Mouse (Mus musculus) intestine, embryonic 14.5 days (tissue): Measurements from ENCODE around the gene Elovl4. TPM values are rescaled to one million over a fixed set of nuclear protein-coding genes. Genes with fewer than 3 reads are reported as not detected.

ENCODE experiments used
- ATAC-seq: fragments of 200-750 bp; cut with Nextera tagmentation; replicated peaks from 2 replicates; pipeline ENCODE4 v1.8.0; 2017; ENCODE audit warnings: low read depth, moderate number of reproducible peaks, moderate TSS enrichment, moderate library complexity; ENCODE audit not compliant: low FRiP score, low TSS enrichment
- DNase-seq: peaks from one replicate; pipeline ENCODE4 v3.0.0-alpha.2; 2018; ENCODE audit warnings: low spot score
- H3K27ac ChIP-seq: fragments of 300-500 bp; sonication (generic); 2 replicates; pipeline ENCODE4 v1.5.1; 2014; ENCODE audit warnings: low read depth, mild to moderate bottlenecking, control low read depth
- H3K27me3 ChIP-seq: fragments of 300-500 bp; sonication (generic); replicated peaks from 2 replicates; pipeline ENCODE4 v1.6.1; 2014; ENCODE audit warnings: low read length, control low read depth; ENCODE audit not compliant: control insufficient read depth, insufficient read depth
- H3K36me3 ChIP-seq: fragments of 300-500 bp; sonication (generic); 2 replicates; pipeline ENCODE4 v1.6.1; 2014; ENCODE audit warnings: low read length, control low read depth; ENCODE audit not compliant: control insufficient read depth, insufficient read depth
- H3K4me1 ChIP-seq: fragments of 300-500 bp; sonication (generic); replicated peaks from 2 replicates; pipeline ENCODE4 v1.6.1; 2014; ENCODE audit warnings: low read length, control low read depth, mixed read lengths; ENCODE audit not compliant: control insufficient read depth, insufficient read depth
- H3K4me2 ChIP-seq: fragments of 300-500 bp; sonication (generic); 2 replicates; pipeline ENCODE4 v1.6.1; 2014; ENCODE audit warnings: low read length
- H3K4me3 ChIP-seq: fragments of 300-500 bp; sonication (generic); 2 replicates; pipeline ENCODE4 v1.5.1; 2014; ENCODE audit warnings: low read depth, low read length, control low read depth, mixed read lengths
- H3K9ac ChIP-seq: fragments of 300-500 bp; sonication (generic); 2 replicates; pipeline ENCODE4 v1.6.1; 2014; ENCODE audit warnings: mild to moderate bottlenecking, low read length
- H3K9me3 ChIP-seq: fragments of 300-500 bp; sonication (generic); 2 replicates; pipeline ENCODE4 v1.6.1; 2016; ENCODE audit warnings: low read length, control low read depth; ENCODE audit not compliant: control insufficient read depth
- WGBS: fragments of 180-500 bp; shearing (Covaris S2); extraction: QIAGEN DNeasy Blood & Tissue Kit; methylation state at CpG from one replicate; pipeline ENCODE4 v1.1.7; 2014; 5-methylcytosine and 5-hydroxymethylcytosine counted together
- polyA plus RNA-seq: library from polyadenylated mRNA; unstranded; fragments of >200 nt; fragmentation: Nextera tagmentation; extraction: Ambion mirVana; gene quantifications from 2 replicates; pipeline ENCODE4 v1.2.1, GENCODE M21; 2014

Gene Elovl4
- polyA plus RNA-seq, 1 experiment from 2014 or later, result 9.3 TPM

DNA sequence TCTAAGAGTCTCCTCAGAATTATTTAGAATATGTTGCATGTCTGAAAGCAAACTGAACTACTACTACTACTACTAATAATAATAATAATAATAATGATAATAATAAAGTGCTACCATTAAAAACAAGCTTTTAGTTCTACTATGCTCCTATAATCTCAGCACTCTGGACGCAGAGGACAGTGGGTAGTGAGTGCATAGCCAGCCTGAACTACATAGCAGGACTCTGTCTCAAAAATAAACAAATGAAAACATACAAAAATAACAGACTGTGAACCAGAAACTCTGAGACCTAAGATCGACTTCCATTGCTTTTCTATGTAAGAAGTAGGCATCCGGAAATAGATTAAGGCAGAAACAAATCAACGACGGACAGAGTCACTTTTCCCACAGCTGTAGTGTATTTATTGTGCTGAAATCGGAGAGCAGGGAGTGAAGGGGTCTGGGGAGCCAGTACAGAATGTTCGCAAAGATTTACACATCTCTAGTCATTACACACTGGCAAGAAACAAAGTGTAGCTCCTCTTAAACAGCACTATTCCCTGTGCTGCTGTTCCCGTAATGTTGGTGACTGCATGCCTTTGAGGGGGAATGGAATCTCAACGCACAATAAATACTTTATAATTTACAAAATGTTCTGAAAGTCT is 27.6 kb downstream of the Elovl4 start:
- Histone ChIP-seq H3K27ac (no peak overlapping the region), H3K4me3 (no peak overlapping the region), H3K36me3 (peaks cover 9% of the 10 kb centered on the region; the same call in 1 of the 2 replicates), H3K4me1 (no peaks in the 10 kb centered on the region), H3K4me2 (no peak overlapping the region), H3K27me3 (no peaks in the 10 kb centered on the region), H3K9ac (no peak overlapping the region), H3K9me3 (no peaks in the 10 kb centered on the region)
- WGBS, result 51% methylated on average over 9 of the region's 9 CpGs
- DNase-seq (no peak), ATAC-seq (no peak)

DNA sequence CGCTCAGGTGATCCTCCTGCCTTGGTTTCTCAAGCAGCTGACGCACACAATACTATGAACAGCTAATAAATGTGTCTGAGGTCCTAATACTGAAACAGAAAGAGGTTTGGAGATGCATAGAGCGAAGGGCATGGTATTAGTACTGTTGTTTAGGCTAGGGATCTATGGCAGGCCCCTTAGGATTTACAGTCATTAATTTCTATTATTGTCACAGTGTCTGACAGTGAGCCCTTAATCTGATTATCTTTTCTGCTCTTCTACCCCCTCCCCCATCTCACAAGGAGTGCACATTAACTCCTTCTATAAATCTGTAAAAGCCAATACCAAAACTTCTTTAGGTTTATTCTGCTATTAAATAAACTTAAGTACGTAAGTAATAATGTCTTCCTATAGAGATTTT is 44.8 kb downstream of the Elovl4 start:
- no peak for ATAC-seq
- 61% methylated on average over 4 of the region's 4 CpGs for WGBS
- DNase-seq, result no peak
- no peak overlapping the region for H3K4me3 ChIP-seq
- no peaks in the 10 kb centered on the region for H3K36me3 ChIP-seq
- no peaks in the 10 kb centered on the region for H3K9me3 ChIP-seq
- H3K4me1 ChIP-seq, result no peaks in the 10 kb centered on the region
- no peak overlapping the region for H3K4me2 ChIP-seq
- H3K27me3 ChIP-seq, result no peaks in the 10 kb centered on the region
- H3K9ac ChIP-seq, result no peak overlapping the region
- H3K27ac ChIP-seq, result no peak overlapping the region

DNA sequence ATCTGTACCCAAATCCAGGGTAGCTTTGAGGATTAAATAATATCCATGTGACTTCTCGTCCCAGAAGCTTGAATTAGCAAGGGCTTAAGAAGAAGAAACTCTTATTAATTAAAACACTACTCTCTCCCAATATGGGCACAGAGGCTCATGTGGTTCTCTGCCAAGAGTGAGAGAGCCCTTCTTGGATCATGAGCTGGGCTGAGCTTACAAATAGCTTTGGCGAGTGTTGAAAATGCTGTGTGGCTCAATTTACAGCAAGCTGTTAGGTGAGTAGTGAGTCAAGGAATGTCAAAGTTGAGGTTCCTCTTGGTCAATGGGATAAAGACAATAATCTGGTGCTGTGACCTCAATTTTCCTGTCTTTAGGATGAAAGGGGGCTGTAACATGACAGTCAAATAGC is 74.2 kb downstream of the Elovl4 start:
- no peak overlapping the region for H3K9ac ChIP-seq
- H3K9me3 ChIP-seq, result no peaks in the 10 kb centered on the region
- ATAC-seq (no peak), DNase-seq (no peak)
- no peaks in the 10 kb centered on the region for H3K4me1 ChIP-seq
- no peak overlapping the region for H3K4me3 ChIP-seq
- WGBS, result 88% methylated on average over 2 of the region's 2 CpGs
- no peak overlapping the region for H3K4me2 ChIP-seq
- no peaks in the 10 kb centered on the region for H3K36me3 ChIP-seq
- H3K27me3 ChIP-seq, result no peaks in the 10 kb centered on the region
- H3K27ac ChIP-seq, result no peak overlapping the region

DNA sequence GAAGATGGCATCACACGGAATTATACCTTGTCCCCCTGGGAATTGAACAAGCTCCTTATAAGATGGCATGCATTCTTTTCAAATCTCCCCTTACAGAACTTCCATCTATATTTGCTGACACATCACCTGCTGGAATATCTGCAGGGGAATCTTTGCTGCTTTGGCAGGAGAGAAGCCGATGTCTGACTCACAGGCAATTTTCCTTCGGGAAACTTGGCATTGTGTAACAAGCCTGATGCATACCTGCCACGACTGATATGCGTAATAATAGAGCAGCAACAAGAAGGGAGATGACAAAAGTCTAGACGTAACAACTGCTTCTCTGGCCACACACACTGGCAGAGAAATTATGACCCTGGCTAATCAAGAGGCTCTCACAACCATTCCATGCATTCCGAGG is 75.2 kb downstream of the Elovl4 start:
- Histone ChIP-seq H3K4me3 (no peak overlapping the region), H3K27ac (no peak overlapping the region), H3K4me2 (no peak overlapping the region), H3K4me1 (no peaks in the 10 kb centered on the region), H3K9ac (no peak overlapping the region), H3K36me3 (no peaks in the 10 kb centered on the region), H3K27me3 (no peaks in the 10 kb centered on the region), H3K9me3 (no peaks in the 10 kb centered on the region)
- no peak for ATAC-seq
- 61% methylated on average over 7 of the region's 7 CpGs for WGBS
- no peak for DNase-seq

Other genes starting within 250 kb of the Elovl4 start
- gene Ttk, start 28.4 kb upstream of the Elovl4 start, polyA plus RNA-seq, result 27.0 and 27.3 TPM in 2 replicates
- gene Bckdhb, start 118.9 kb upstream of the Elovl4 start, polyA plus RNA-seq, result 35.8 and 40.7 TPM in 2 replicates